Mouse (Mus musculus): ENCODE results near the gene Ccl20.

The Ccl20 gene

GRCm38 (mm10) chr1:83161658-83162057 is 45.1 kb downstream of the Ccl20 start:
- H3K27me3 ChIP-seq (ENCODE audit: control insufficient read depth, insufficient read depth, low read length, poor library complexity, severe bottlenecking), result no peaks in the 10 kb centered on the region
- no peaks in the 10 kb centered on the region for H3K36me3 ChIP-seq (ENCODE audit: control insufficient read depth, insufficient read depth, low read length, poor library complexity, severe bottlenecking)
- no peak for DNase-seq (ENCODE audit: low read depth, low spot score)

DNA sequence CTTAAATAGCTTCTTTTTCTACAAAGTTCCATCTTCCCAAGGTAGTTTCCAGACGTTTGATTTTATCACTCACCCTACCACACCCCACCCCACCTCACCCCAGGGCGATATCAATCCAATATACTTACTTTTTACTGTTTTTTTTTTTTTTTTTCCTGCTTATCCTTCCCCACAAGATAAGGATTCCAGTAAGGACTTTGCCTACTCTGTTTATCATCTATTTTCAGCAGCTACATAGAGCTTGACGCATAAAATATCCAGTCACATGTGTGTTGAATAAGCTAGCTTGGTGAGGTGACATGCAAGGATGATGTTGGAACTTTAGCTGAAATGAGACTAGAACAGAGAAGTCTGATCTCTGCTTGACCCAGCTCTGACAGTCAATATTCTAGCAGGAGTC is 47.5 kb downstream of the Ccl20 start:
- Histone ChIP-seq H3K36me3 (ENCODE audit: control insufficient read depth, insufficient read depth, low read length, poor library complexity, severe bottlenecking) (no peaks in the 10 kb centered on the region), H3K27me3 (ENCODE audit: control insufficient read depth, insufficient read depth, low read length, poor library complexity, severe bottlenecking) (no peaks in the 10 kb centered on the region)
- no peak for DNase-seq (ENCODE audit: low read depth, low spot score)
